Mouse (Mus musculus) adipocyte (in vitro differentiated cells): Measurements from ENCODE around the gene Fstl1.

Experiments used
- DNase-seq: peaks from one replicate; pipeline ENCODE4 v3.0.0-alpha.2; 2016; ENCODE audit warnings: low spot score

The Fstl1 gene

GRCm38 (mm10) chr16:37823949-37824348 is 47.3 kb downstream of the Fstl1 start:
- DNase-seq: no peak

GRCm38 (mm10) chr16:37824778-37825505 is 48.3 kb downstream of the Fstl1 start:
- no peak for DNase-seq

GRCm38 (mm10) chr16:37826286-37826685 is 49.6 kb downstream of the Fstl1 start:
- DNase-seq: no peak

GRCm38 (mm10) chr16:37831041-37831440 is 54.4 kb downstream of the Fstl1 start:
- DNase-seq: no peak

- DNase-seq: no peak
These were observed 60.9 kb downstream of the Fstl1 start for GRCm38 (mm10) chr16:37837571-37837970.

GRCm38 (mm10) chr16:37842439-37842838 is 65.8 kb downstream of the Fstl1 start:
- DNase-seq: no peak

- DNase-seq: no peak
These were observed 67.1 kb downstream of the Fstl1 start for GRCm38 (mm10) chr16:37843740-37844139.

GRCm38 (mm10) chr16:37845202-37845925 is 68.7 kb downstream of the Fstl1 start:
- DNase-seq: peak; percentile 65

GRCm38 (mm10) chr16:37847081-37847480 is 70.4 kb downstream of the Fstl1 start:
- no peak for DNase-seq

GRCm38 (mm10) chr16:37851366-37851765 is 74.7 kb downstream of the Fstl1 start:
- DNase-seq: no peak

GRCm38 (mm10) chr16:37853279-37853678 is 76.6 kb downstream of the Fstl1 start:
- peak; percentile 84 for DNase-seq

GRCm38 (mm10) chr16:37854054-37854453 is 77.4 kb downstream of the Fstl1 start:
- no peak for DNase-seq

GRCm38 (mm10) chr16:37854593-37854992 is 77.9 kb downstream of the Fstl1 start:
- no peak for DNase-seq

GRCm38 (mm10) chr16:37855583-37855982 is 78.9 kb downstream of the Fstl1 start:
- no peak for DNase-seq

GRCm38 (mm10) chr16:37856327-37856726 is 79.7 kb downstream of the Fstl1 start:
- DNase-seq: peak; percentile 85

GRCm38 (mm10) chr16:37857495-37857894 is 80.8 kb downstream of the Fstl1 start:
- no peak for DNase-seq

- DNase-seq: no peak
These were observed 83.5 kb downstream of the Fstl1 start for GRCm38 (mm10) chr16:37860213-37860612.

GRCm38 (mm10) chr16:37861029-37861428 is 84.4 kb downstream of the Fstl1 start, which contains the start of gene Gm36028:
TSS of gene Gm36028 (minus strand) at chr16:37861146.
- no peak for DNase-seq

- no peak for DNase-seq
These were observed 87.2 kb downstream of the Fstl1 start for GRCm38 (mm10) chr16:37863876-37864275.

- DNase-seq: no peak
These were observed 89.2 kb downstream of the Fstl1 start for GRCm38 (mm10) chr16:37865841-37866240.

GRCm38 (mm10) chr16:37867791-37868505 is 91.3 kb downstream of the Fstl1 start, which contains the start of gene Lrrc58:
TSS of gene Lrrc58 (plus strand) at chr16:37868389.
- DNase-seq: peak; percentile 81
